Mouse (Mus musculus) lung, postnatal 25 days (tissue): ENCODE data around the gene Yme1l1.
A peak's percentile ranks its signal among the peaks of the same experiment; 100 is the strongest.

Source experiments
- DNase-seq: peaks from one replicate; pipeline ENCODE4 v3.0.0; 2022; ENCODE audit warnings: low spot score

Gene Yme1l1

GRCm38 (mm10) chr2:23155777-23156607, at the start of gene Yme1l1, which contains the start of gene Mastl:
Gene Yme1l1 (plus strand): TSS chr2:23156369.
Gene Mastl (minus strand): TSS chr2:23156024.
- DNase-seq: peak; percentile 98

DNA sequence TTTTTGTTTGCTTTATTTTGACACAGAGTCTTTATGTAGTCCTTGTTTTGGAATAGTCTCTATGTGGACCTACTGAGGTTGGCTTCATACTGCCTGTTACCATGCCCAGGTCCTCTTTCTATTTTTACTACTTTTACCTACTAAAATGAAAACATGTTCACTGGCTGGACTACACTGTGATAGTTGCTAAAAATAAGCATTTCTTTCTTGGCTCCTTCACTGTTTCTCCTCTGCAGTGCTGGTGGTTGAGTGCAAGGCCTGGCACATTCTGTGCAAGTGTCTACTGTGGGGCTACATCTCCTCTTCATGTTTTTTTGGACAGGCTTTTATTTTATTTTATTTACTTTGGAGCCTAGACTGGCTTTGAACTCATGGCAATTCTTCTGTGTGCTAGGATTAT, 36.6 kb upstream of the Yme1l1 start:
- no peak for DNase-seq

DNA sequence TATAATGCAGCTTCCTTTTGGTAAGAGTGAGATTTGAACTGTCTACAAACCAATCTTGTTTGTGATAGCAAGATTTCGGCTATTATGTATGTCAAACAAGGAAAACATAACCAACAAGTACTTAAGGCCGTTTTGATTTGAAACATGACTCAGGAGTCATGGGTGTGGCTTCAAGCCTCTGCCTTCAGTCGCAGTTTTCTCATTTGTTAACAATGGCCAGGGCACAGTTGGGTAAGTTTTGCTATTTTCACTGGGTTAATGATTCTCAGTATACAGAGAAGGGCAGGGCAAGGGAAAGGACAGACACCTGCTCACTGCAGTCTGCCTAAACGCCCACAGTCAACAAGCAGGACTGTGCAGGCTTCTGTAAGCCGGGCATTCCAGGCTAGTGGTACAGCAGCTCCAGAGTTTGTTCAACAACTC, 959 bp upstream of the Yme1l1 start:
- no peak for DNase-seq

GRCm38 (mm10) chr2:23156608-23157081, 476 bp downstream of the Yme1l1 start:
- DNase-seq: no peak

GRCm38 (mm10) chr2:23172305-23172704, 16.1 kb downstream of the Yme1l1 start:
- DNase-seq: no peak

DNA sequence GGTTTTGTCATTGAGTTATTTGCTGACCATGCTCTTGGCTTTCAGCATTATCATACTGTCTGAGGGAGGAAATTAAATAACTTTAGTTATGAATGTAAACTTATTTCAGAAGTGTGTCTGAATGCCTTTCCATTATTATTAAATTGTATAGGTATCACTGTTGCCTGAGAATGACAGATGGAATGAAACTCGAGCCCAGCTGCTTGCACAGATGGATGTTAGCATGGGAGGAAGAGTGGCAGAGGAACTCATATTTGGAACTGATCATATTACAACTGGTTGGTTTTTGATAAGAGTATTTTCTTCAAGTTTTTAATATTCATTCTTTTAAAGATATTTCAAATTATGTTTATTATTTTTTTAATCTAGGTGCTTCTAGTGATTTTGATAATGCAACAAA, 38.2 kb downstream of the Yme1l1 start:
- no peak for DNase-seq

GRCm38 (mm10) chr2:23201034-23201433, 44.9 kb downstream of the Yme1l1 start:
- DNase-seq: no peak

GRCm38 (mm10) chr2:23202900-23203670, 46.9 kb downstream of the Yme1l1 start:
- no peak for DNase-seq

DNA sequence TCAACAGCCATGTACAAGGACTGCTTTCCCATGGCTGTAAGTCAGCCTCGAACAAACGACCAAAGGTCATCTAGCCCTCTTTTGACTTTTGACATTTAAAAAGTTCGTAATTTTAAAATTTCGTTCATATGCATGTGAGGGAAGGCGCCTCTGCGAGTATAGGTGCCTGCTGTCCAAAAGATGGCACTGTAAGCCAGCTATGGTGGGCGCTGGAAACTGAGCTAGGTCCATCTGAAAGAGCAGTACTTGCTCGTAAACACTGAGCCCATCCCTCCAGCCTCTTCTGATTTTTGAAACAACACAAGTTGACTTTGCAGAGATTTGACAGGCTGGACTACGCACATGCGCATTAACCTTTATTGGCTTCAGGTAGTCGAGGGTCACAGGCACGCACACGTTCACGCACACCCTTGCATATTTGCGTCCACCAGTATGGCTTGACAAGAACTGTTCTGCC, 50.9 kb downstream of the Yme1l1 start, which contains the start of gene 4931423N10Rik:
4931423N10Rik (plus strand) TSS at position 407 of the 457 bp plus-strand sequence.
- DNase-seq: no peak

GRCm38 (mm10) chr2:23213661-23214060, 57.5 kb downstream of the Yme1l1 start:
- DNase-seq: no peak

DNA sequence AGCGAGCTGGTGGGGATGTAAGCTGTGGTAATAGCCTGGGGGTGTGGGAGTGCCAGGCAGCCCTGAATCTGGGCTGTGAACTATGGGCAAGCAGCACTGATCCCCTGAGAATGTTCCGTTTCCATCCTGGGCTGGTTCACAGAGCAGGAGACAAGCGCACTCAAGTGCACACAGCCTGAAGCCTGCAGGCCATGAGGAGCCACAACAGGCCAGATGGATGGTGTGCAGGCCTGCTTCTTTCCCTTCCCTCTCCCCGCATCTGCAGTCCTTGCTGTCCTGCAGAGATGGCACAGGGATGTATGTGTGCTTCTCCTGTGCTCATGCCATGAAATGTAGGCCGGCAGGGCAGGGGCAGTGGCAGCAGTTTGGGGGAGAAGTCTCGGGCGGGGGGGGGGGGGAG, 69.0 kb downstream of the Yme1l1 start:
- no peak for DNase-seq

DNA sequence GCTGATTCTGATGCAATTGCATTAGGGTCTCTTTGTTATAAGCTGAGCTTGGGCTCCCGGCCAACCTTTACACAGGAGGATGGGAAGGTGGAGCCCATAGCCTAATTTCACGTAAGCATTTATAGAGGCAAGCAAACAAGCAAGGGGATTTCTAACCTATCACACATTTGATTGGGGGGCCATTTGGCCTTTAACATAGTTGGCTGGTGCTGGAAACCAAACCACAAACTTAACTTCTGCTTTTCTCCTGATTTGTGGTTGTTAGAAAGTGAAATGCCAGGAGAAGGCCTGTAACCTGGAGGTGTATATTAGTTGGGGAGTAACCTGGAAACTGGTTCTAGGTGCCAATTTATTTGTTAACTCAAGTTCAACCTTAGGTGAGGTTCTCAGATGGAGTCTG, 72.3 kb downstream of the Yme1l1 start:
- DNase-seq: no peak

DNA sequence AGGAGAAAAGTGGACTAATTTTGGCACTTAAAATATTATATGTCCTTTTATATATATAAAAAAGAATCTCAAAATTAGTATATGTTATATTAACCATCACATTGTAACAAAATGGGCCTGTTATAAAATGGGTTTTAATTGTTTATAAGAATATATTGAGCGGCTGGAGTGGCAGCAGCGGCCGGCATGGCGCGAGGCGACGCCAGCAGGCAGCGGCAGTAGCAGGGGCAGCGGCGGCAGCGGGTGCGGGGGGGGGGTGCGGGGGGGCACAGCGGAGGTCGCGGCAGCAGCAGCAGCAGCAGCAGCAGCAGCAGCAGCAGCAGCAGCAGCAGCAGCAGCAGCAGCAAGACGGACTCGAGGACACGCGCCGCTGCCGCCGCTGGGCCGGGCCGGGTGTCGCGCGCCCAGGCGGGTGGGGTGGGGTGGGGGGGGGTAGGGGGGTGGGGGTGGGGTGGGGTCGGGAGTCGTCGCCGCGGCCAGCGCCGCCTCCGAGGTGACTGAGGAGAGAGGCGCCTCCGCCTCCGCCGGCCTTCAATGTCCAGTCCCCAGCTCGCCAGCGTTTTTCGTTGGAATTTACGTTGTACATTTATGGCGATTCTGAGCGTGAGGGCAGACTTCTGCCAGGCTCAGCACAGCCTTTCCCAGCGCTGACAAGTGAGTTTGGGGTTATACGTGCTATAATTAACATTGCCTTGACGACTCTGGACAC, 78.0 kb downstream of the Yme1l1 start:
- no peak for DNase-seq
